Mouse (Mus musculus) right cerebral cortex, postnatal 14 days (tissue): Measurements from ENCODE around the gene Olfr1179.
"Not testable (repeated sequence)": the region's sequence is repeated elsewhere in the genome, so short reads cannot be mapped to it uniquely, and the experiment has no call there.

Source experiments
- DNase-seq: peaks from one replicate; pipeline ENCODE4 v3.0.0; 2022

The Olfr1179 gene

GRCm38 (mm10) chr2:88406353-88406752, at the start of gene Olfr1179:
TSS of gene Olfr1179 (minus strand) at chr2:88406453.
- DNase-seq, result no peak

GRCm38 (mm10) chr2:88454567-88454966, 48.3 kb upstream of the Olfr1179 start, which contains the start of gene Olfr1183:
TSS of gene Olfr1183 (plus strand) at chr2:88454867.
- not testable (repeated sequence) for DNase-seq

- DNase-seq, result no peak
Measured at GRCm38 (mm10) chr2:88449031-88449430, 42.8 kb upstream of the Olfr1179 start, which contains the start of gene Gm13757. TSS of gene Gm13757 (minus strand) at chr2:88449131.

DNA sequence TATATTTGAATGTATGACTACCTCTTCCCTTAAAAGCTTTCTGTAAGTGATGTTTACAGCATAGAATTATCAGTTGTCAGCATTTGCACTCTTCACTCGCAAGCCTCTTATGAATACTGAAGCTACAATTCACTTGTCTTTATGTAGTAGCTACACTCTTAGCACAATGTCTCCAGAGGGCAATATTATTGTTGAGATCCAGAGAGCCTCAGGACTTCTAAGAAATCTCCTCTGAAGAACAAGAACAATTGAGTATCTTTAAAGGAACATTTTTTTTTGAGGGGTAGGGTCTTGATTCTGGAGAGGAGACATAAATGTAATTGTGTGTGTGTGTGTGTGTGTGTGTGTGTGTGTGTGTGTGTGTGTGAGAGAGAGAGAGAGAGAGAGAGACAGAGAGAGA, 19.8 kb upstream of the Olfr1179 start, which contains the start of gene Olfr1181:
Gene Olfr1181 (minus strand): TSS at position 101 of the 400 bp plus-strand sequence.
- no peak for DNase-seq

- DNase-seq, result no peak
Measured at GRCm38 (mm10) chr2:88419051-88419450, 12.8 kb upstream of the Olfr1179 start, which contains the start of gene Olfr1180. TSS of gene Olfr1180 (minus strand) at chr2:88419151.

- no peak for DNase-seq
Measured at GRCm38 (mm10) chr2:88386762-88387161, 19.5 kb downstream of the Olfr1179 start, which contains the start of gene Olfr1178. TSS of gene Olfr1178 (plus strand) at chr2:88387062.

- DNase-seq, result no peak
Measured at GRCm38 (mm10) chr2:88356304-88356703, 49.9 kb downstream of the Olfr1179 start.
